Mouse (Mus musculus) liver, adult 2 months (tissue): ENCODE measurements around the gene Zfp319.

ENCODE experiments used
- CTCF ChIP-seq: fragments of 200-500 bp; IDR thresholded peaks from 2 replicates; pipeline ENCODE4 v1.5.1; 2011; ENCODE audit warnings: low read depth, low read length, control low read depth
- POLR2A ChIP-seq: fragments of 200-500 bp; IDR thresholded peaks from 2 replicates; pipeline ENCODE4 v1.6.1; 2011; ENCODE audit warnings: low read length, control low read depth; ENCODE audit not compliant: insufficient read depth; ENCODE audit errors: extremely low read depth

GRCm38 (mm10) chr8:95360181-95361015, 28.6 kb upstream of the Zfp319 start:
- TF ChIP-seq CTCF, result no peak
- no peak for TF ChIP-seq POLR2A
